Mouse (Mus musculus): ENCODE data around the gene Clec2h.
A peak's percentile ranks its signal among the peaks of the same experiment; 100 is the strongest.
"Not testable (repeated sequence)": the region's sequence is repeated elsewhere in the genome, so short reads cannot be mapped to it uniquely, and the experiment has no call there.

The Clec2h gene

GRCm38 (mm10) chr6:128662206-128662605 lies at the start of gene Clec2h:
Gene Clec2h, plus strand, starts transcription at chr6:128662385.
- DNase-seq, result peak; percentile 42

- no peak for DNase-seq
Measured at GRCm38 (mm10) chr6:128622733-128623132, 39.5 kb upstream of the Clec2h start.

- DNase-seq, result not testable (repeated sequence)
Measured at GRCm38 (mm10) chr6:128623433-128623832, 38.8 kb upstream of the Clec2h start, which contains the start of gene Klrb1a. Gene Klrb1a, minus strand, starts transcription at chr6:128623533.

- DNase-seq, result no peak
Measured at GRCm38 (mm10) chr6:128624425-128624824, 37.8 kb upstream of the Clec2h start.

- DNase-seq, result not testable (repeated sequence)
Measured at GRCm38 (mm10) chr6:128625246-128625645, 36.9 kb upstream of the Clec2h start.

GRCm38 (mm10) chr6:128629771-128630739 lies 32.1 kb upstream of the Clec2h start:
- DNase-seq, result peak; percentile 54

- not testable (repeated sequence) for DNase-seq
Measured at GRCm38 (mm10) chr6:128630912-128631905, 31.0 kb upstream of the Clec2h start.

GRCm38 (mm10) chr6:128640673-128641072 lies 21.5 kb upstream of the Clec2h start:
- no peak for DNase-seq

GRCm38 (mm10) chr6:128641116-128641716 lies 21.0 kb upstream of the Clec2h start:
- DNase-seq, result no peak

- DNase-seq, result no peak
Measured at GRCm38 (mm10) chr6:128643999-128644398, 18.2 kb upstream of the Clec2h start.

- not testable (repeated sequence) for DNase-seq
Measured at GRCm38 (mm10) chr6:128644694-128645093, 17.5 kb upstream of the Clec2h start.

GRCm38 (mm10) chr6:128645708-128646107 lies 16.5 kb upstream of the Clec2h start:
- not testable (repeated sequence) for DNase-seq

GRCm38 (mm10) chr6:128649681-128650080 lies 12.5 kb upstream of the Clec2h start:
- DNase-seq, result no peak

- no peak for DNase-seq
Measured at GRCm38 (mm10) chr6:128650187-128650586, 12.0 kb upstream of the Clec2h start.

- not testable (repeated sequence) for DNase-seq
Measured at GRCm38 (mm10) chr6:128650827-128651226, 11.4 kb upstream of the Clec2h start.

GRCm38 (mm10) chr6:128652938-128653337 lies 9.2 kb upstream of the Clec2h start:
- DNase-seq, result no peak

GRCm38 (mm10) chr6:128661249-128661648 lies 936 bp upstream of the Clec2h start:
- no peak for DNase-seq

- no peak for DNase-seq
Measured at GRCm38 (mm10) chr6:128669936-128670335, 7.8 kb downstream of the Clec2h start.

GRCm38 (mm10) chr6:128679574-128679973 lies 17.4 kb downstream of the Clec2h start:
- no peak for DNase-seq

GRCm38 (mm10) chr6:128701691-128702090 lies 39.5 kb downstream of the Clec2h start:
- DNase-seq, result no peak

GRCm38 (mm10) chr6:128722959-128723358 lies 60.8 kb downstream of the Clec2h start, which contains the start of gene Klrb1:
Gene Klrb1, minus strand, starts transcription at chr6:128723059.
- no peak for DNase-seq

Data from kidney, adult 18-20 months (tissue).